Mouse (Mus musculus): ENCODE results near the gene Flcn. TPM values are rescaled to one million over a fixed set of nuclear protein-coding genes. Genes with fewer than 3 reads are reported as not detected.

The Flcn gene
- polyA plus RNA-seq (2012; rRNA removed): 16.9 and 18.8 TPM in 2 replicates

GRCm38 (mm10) chr11:59809670-59810474, at the start of gene Flcn:
Gene Flcn (minus strand): TSS chr11:59810016.

GRCm38 (mm10) chr11:59839459-59840126, 29.8 kb upstream of the Flcn start, which contains the start of gene Cops3:
Gene Cops3 (minus strand): TSS chr11:59839838.

GRCm38 (mm10) chr11:59839008-59839458, 29.2 kb upstream of the Flcn start, which contains the start of gene Nt5m:
Gene Nt5m (plus strand): TSS chr11:59839447.

GRCm38 (mm10) chr11:59787199-59787781, 22.5 kb downstream of the Flcn start, which contains the start of gene Pld6:
Gene Pld6 (minus strand): TSS chr11:59787645.

Other genes with a start within 250 kb of the Flcn start
- not detected in 2 replicates for gene Olfr222, start 233.8 kb downstream of the Flcn start, polyA plus RNA-seq (2012; rRNA removed)
- not detected in 2 replicates for gene Olfr223, start 216.7 kb downstream of the Flcn start, polyA plus RNA-seq (2012; rRNA removed)
- 66.9 and 85.3 TPM in 2 replicates for gene Mprip, start 148.7 kb downstream of the Flcn start, polyA plus RNA-seq (2012; rRNA removed)
- gene Pld6, start 22.4 kb downstream of the Flcn start, polyA plus RNA-seq (2012; rRNA removed): 7.2 and 18.7 TPM in 2 replicates
- 14.7 and 16.4 TPM in 2 replicates for gene Nt5m, start 29.4 kb upstream of the Flcn start, polyA plus RNA-seq (2012; rRNA removed)
- 3.8 and 5.8 TPM in 2 replicates for gene Cops3, start 29.8 kb upstream of the Flcn start, polyA plus RNA-seq (2012; rRNA removed)
- 9.7 and 15.1 TPM in 2 replicates for gene Med9, start 138.2 kb upstream of the Flcn start, polyA plus RNA-seq (2012; rRNA removed)
- 1.7 and 2.8 TPM in 2 replicates for gene Rasd1, start 154.9 kb upstream of the Flcn start, polyA plus RNA-seq (2012; rRNA removed)
- 3.7 and 4.8 TPM in 2 replicates for gene Pemt, start 236.5 kb upstream of the Flcn start, polyA plus RNA-seq (2012; rRNA removed)